Mouse (Mus musculus): ENCODE data around the gene Cdc25a.

The Cdc25a gene

GRCm38 (mm10) chr9:109939401-109939800 is 64.0 kb downstream of the Cdc25a start:
- Histone ChIP-seq H3K27me3 (ENCODE audit: control insufficient read depth, insufficient read depth, low read length, poor library complexity, severe bottlenecking) (no peaks in the 10 kb centered on the region), H3K36me3 (ENCODE audit: control insufficient read depth, insufficient read depth, low read length, poor library complexity, severe bottlenecking) (no peaks in the 10 kb centered on the region)
- peak; percentile 34 for DNase-seq (ENCODE audit: low read depth, low spot score)

DNA sequence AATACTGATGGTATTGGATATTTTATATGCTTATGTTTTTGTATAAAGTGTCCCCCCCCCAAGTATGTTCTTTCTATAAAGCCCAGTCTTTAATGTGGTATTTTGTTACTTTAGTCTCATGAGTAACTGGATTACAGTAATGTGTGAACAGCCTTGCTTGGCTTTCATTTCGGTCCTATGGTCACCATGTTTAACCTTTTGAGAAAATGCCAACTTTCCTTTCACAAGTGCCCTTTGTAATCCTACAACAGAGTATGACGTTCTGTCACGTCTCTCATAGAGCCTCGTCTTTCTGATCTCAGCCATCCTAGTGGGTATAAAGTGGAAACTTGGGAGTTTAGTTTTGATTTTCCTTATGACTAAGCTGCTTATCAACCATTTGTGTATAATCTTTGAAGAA is 67.4 kb downstream of the Cdc25a start:
- no peaks in the 10 kb centered on the region for H3K36me3 ChIP-seq (ENCODE audit: control insufficient read depth, insufficient read depth, low read length, poor library complexity, severe bottlenecking)
- no peaks in the 10 kb centered on the region for H3K27me3 ChIP-seq (ENCODE audit: control insufficient read depth, insufficient read depth, low read length, poor library complexity, severe bottlenecking)
- no peak for DNase-seq (ENCODE audit: low read depth, low spot score)

All from splenic B cell, adult 2 months (primary cell).